Mouse (Mus musculus): Measurements from ENCODE around the gene Rbm45.

The Rbm45 gene

DNA sequence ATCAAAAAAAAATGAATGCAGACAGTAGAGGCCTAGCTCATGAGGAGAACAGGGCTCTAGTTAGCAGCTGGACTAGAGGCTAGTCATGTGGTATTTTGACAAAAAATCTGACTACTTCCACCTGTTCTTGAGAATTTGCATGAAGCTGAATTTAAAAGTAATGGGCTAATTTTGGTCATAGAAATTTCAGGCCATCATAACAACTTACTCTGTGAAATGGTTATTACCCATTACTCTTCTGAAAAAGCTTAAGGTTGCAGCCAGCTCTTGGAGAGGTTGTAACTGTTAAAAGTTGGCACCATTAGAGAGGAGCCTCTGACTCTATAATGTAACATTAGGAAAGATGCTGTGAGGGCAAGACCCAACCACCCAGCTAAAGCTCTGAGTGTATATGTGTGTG, 16.7 kb downstream of the Rbm45 start:
- no peak for DNase-seq

GRCm38 (mm10) chr2:76400178-76400577, 30.4 kb downstream of the Rbm45 start:
- no peak for DNase-seq

GRCm38 (mm10) chr2:76405596-76406150, 35.9 kb downstream of the Rbm45 start:
- DNase-seq = peak in 1 of 2 experiments; percentile 60

DNA sequence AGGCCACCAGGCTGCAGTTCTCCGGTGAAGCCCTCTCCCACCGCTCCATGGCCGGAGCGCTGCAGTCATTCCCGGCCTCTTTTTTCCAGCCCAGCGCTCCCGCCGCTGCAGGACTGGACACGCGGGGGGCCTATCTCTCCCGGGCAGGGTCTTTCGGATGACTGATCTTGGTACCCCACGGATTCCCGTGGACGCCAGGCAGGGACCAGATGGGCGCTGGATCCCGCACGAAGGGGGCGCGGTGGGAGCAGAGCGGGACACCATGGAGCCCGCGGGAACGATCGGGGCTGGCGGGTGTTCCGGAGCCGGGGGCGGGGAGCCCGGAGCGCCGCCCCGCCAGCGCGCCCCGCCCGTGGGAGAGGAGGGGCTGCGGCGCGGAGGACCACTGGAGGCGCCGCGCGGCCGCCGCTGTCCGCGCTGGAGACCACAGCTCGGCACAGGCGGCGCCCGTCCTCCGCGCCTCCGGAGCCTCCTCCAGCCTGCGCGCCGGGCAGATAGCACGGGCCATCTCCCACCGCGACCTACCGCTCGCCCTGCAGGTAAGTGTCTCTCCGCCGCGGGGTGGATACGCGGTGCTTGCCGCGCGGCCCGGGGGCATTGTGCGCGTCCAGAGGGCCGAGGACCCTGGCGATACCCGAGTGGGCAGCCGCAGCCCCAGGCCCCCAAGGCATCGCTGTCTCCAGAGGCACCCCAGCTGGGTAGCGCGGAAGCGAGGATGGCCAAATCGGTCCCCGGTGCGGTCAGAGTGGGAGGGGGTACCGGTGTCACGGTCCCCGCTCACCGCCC, 36.6 kb downstream of the Rbm45 start, which contains the start of gene Osbpl6:
Gene Osbpl6, plus strand, starts transcription at position 358 of the 786 bp plus-strand sequence.
- peak; percentile 74 to 85 for DNase-seq

DNA sequence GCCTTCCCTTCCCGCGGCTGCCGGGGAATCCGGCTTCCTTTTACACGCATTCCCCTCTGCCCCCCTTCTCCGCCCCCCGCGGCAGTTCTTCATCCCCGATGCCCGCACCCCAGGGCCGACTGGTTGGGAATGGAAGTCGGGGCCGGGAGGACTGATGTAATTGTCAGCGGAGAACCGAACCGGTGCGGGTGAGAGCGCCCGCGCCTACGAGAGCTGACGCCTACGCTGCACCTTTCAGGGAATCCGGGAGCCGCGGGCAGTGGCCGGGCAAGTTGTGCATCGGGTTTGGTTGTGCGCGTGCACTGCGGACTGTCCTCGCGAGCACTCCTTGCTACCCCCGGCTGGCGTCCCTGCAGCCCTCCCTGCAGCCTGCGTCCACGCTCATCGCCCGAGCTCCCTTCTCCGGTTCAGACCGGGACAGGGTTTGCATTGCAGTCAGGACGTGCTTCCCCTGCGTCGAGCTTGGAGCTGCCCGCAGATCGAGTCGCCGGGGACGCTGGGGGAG, 37.2 kb downstream of the Rbm45 start:
- peak; percentile 85 to 86 for DNase-seq

DNA sequence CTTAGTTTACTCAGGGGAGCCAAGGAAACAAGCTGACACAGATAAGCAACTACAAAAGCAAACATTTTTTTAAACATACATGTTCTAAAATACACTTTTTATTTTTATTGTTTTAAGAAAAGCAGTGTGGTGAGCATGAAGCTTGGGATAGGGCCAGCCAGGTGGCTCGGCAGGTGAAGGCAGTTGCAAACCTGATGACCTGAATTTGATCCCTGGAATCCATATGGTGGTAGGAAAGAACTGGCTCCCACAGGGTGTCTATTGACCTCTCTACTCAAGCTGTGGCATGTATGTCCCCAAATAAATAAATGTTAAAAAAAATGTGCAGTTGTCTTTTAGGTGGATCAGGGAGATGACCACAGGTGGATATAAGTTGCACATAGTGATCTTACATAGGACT, 39.7 kb downstream of the Rbm45 start:
- peak in 1 of 2 experiments; percentile 39 for DNase-seq

DNA sequence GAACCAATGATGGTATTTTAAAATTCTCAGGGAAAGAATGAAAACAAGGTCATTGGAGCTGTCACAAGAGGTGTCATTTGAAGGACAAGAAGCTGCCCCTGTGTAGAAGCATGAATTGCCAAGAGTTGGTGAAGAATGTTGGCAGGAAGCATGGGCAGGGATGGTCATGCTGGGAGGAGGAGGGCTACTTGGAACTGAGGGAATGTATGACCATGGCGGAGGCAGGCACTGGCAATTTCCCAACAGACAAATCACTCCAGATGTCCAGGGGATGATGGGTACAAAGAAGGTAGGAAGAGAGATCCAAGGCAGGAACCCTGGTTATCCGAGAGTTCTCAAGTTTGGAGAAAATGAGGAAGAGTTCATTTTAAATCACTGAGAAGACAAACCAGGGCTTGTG, 40.2 kb downstream of the Rbm45 start:
- peak; percentile 64 to 68 for DNase-seq

DNA sequence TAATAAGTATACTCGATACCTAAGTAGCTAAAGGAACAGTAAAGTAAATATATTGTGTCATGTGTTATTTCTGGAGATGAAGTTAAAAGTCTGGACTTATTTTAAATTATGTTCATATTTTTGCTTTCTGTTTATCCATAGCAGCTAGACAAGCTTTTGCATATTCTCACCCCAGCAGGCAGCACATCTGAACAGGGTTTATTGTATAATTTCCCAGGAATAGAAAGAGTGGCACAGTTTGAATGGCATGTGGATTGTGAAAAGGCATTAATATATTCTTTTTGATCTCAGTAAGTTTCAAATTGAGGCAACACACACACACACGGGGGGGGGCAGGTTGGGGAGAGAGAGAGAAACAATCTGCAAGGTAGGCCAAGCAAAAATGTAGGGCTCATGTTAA, 43.1 kb downstream of the Rbm45 start:
- DNase-seq = no peak

GRCm38 (mm10) chr2:76417446-76418141, 47.8 kb downstream of the Rbm45 start:
- no peak for DNase-seq

- no peak for DNase-seq
Measured at GRCm38 (mm10) chr2:76418142-76418518, 48.3 kb downstream of the Rbm45 start.

GRCm38 (mm10) chr2:76421411-76421924, 51.7 kb downstream of the Rbm45 start:
- DNase-seq = no peak

- DNase-seq = no peak
Measured at GRCm38 (mm10) chr2:76426816-76427215, 57.0 kb downstream of the Rbm45 start.

DNA sequence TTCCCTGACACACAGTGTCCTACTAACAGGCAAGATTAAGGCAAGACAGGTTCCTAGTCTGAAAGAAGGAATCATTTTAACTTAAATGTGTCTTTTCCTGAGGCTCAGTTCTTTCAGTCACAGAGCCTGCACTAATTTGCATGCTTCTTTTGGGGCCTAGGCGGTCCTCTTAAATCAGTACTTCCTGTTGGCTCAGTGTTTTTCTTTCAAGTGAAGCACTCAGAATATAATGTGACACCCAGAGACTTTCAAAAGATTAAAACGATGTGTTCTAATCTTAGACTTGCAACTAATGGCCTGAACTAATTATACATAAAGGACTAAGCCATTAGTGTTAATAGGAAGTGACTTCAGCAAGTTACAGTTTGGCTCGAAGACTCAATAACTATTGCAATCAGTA, 59.5 kb downstream of the Rbm45 start:
- DNase-seq = no peak

GRCm38 (mm10) chr2:76429855-76430254, 60.1 kb downstream of the Rbm45 start:
- no peak for DNase-seq

GRCm38 (mm10) chr2:76430539-76430938, 60.8 kb downstream of the Rbm45 start:
- DNase-seq = no peak
